Mouse (Mus musculus) megakaryocyte progenitor cell, adult 5-6 weeks (primary cell): ENCODE results near the gene Kpna7. TPM values are rescaled to one million over a fixed set of nuclear protein-coding genes. Genes with fewer than 3 reads are reported as not detected.

Source experiments
- total RNA-seq, 2 experiments: library from RNA; stranded (forward) in 1 of 2; stranded (reverse) in 1 of 2; fragments of 157-497, 149-512 nt in 1 of 2; fragments of 200-1000 nt in 1 of 2; gene quantifications; 2 replicates each; pipeline versions ENCODE4 v1.2.3 to v1.2.4; 2015 to 2017

Gene Kpna7
- total RNA-seq, 2 experiments from 2014 or later = not detected

Other genes with a start within 250 kb of the Kpna7 start
- 2.7 and 3.5 TPM in 2 replicates for gene Smurf1, start 118.2 kb downstream of the Kpna7 start, total RNA-seq (2015)
- 2.8 and 4.1 TPM in 2 replicates for gene Smurf1, start 118.2 kb downstream of the Kpna7 start, total RNA-seq (2017)
- not detected in 2 replicates for gene Gm4871, start 51.3 kb downstream of the Kpna7 start, total RNA-seq (2015)
- gene Gm4871, start 51.3 kb downstream of the Kpna7 start, total RNA-seq (2017) = not detected in 2 replicates
- not detected in 2 replicates for gene 1700018F24Rik, start 41.0 kb downstream of the Kpna7 start, total RNA-seq (2015)
- gene 1700018F24Rik, start 41.0 kb downstream of the Kpna7 start, total RNA-seq (2017) = not detected in 2 replicates
- 72.3 and 79.9 TPM in 2 replicates for gene Arpc1a, start 200 bp downstream of the Kpna7 start, total RNA-seq (2015)
- gene Arpc1a, start 200 bp downstream of the Kpna7 start, total RNA-seq (2017) = 47.7 and 51.2 TPM in 2 replicates
- gene Arpc1b, start 30.2 kb upstream of the Kpna7 start, total RNA-seq (2015) = 252 and 253 TPM in 2 replicates
- gene Arpc1b, start 30.2 kb upstream of the Kpna7 start, total RNA-seq (2017) = 169 and 205 TPM in 2 replicates
- 61.3 and 66.9 TPM in 2 replicates for gene Pdap1, start 56.2 kb upstream of the Kpna7 start, total RNA-seq (2015)
- 152 and 264 TPM in 2 replicates for gene Pdap1, start 56.2 kb upstream of the Kpna7 start, total RNA-seq (2017)
- 164 and 217 TPM in 2 replicates for gene Bud31, start 56.3 kb upstream of the Kpna7 start, total RNA-seq (2015)
- gene Bud31, start 56.3 kb upstream of the Kpna7 start, total RNA-seq (2017) = 218 and 231 TPM in 2 replicates
- gene Ptcd1, start 83.1 kb upstream of the Kpna7 start, total RNA-seq (2015) = 7.3 and 7.7 TPM in 2 replicates
- 12.0 and 14.3 TPM in 2 replicates for gene Ptcd1, start 83.1 kb upstream of the Kpna7 start, total RNA-seq (2017)
- gene Cpsf4, start 83.2 kb upstream of the Kpna7 start, total RNA-seq (2015) = 20.6 and 22.3 TPM in 2 replicates
- 37.8 and 43.8 TPM in 2 replicates for gene Cpsf4, start 83.2 kb upstream of the Kpna7 start, total RNA-seq (2017)
- 353 and 371 TPM in 2 replicates for gene Atp5j2, start 108.0 kb upstream of the Kpna7 start, total RNA-seq (2015)
- 101 and 130 TPM in 2 replicates for gene Atp5j2, start 108.0 kb upstream of the Kpna7 start, total RNA-seq (2017)
- 9.2 and 9.9 TPM in 2 replicates for gene Zkscan14, start 117.8 kb upstream of the Kpna7 start, total RNA-seq (2015)
- gene Zkscan14, start 117.8 kb upstream of the Kpna7 start, total RNA-seq (2017) = 27.6 and 30.1 TPM in 2 replicates
- 4.6 and 5.2 TPM in 2 replicates for gene Zkscan5, start 120.5 kb upstream of the Kpna7 start, total RNA-seq (2015)
- 5.7 and 7.6 TPM in 2 replicates for gene Zkscan5, start 120.5 kb upstream of the Kpna7 start, total RNA-seq (2017)
- 39.7 and 45.3 TPM in 2 replicates for gene Zfp655, start 147.7 kb upstream of the Kpna7 start, total RNA-seq (2015)
- gene Zfp655, start 147.7 kb upstream of the Kpna7 start, total RNA-seq (2017) = 28.8 and 34.3 TPM in 2 replicates
- gene Zscan25, start 196.5 kb upstream of the Kpna7 start, total RNA-seq (2015) = 7.4 and 7.5 TPM in 2 replicates
- gene Zscan25, start 196.5 kb upstream of the Kpna7 start, total RNA-seq (2017) = 5.2 and 9.3 TPM in 2 replicates